Mouse (Mus musculus): ENCODE measurements around the gene Vgll4. TPM values are rescaled to one million over a fixed set of nuclear protein-coding genes. Genes with fewer than 3 reads are reported as not detected.

Gene Vgll4
- polyA plus RNA-seq, 2 experiments = 4.6 to 5.5 TPM

DNA sequence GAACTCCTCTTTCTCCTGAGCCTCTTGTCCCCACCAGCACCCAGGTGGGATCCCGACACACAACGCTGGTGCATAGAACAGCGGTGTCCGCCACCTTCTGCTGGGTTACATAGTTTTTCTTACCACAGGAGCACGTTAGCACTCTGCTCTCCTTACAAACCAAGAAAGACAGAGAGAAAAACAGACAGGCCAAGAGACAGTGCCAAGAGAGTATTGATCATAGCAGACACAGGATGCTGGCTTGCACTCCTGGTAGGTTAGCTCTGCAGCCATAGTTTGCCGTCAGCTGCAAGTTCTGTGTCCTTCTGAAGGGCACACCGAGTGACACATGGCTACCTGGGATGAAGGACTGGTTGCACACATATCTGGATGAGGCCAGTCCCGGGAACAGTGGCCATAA is 39.1 kb downstream of the Vgll4 start:
- DNase-seq (ENCODE audit: low read depth in 3 of 3, low spot score in 3 of 3) (no peak), ATAC-seq (ENCODE audit: insufficient read depth) (no peak)
- H3K4me2 ChIP-seq (ENCODE audit: low read depth) = no peak overlapping the region
- H3K9ac ChIP-seq (replicated peaks) = no peak overlapping the region
- 74% methylated on average over 8 of the region's 8 CpGs for WGBS (ENCODE audit: insufficient replicate concordance)
- no peaks in the 10 kb centered on the region for H3K9me3 ChIP-seq (ENCODE audit: control insufficient read depth, low read length)
- H3K36me3 ChIP-seq (replicated peaks; ENCODE audit: control insufficient read depth, insufficient read depth, low read depth) = no peaks in the 10 kb centered on the region
- H3K27me3 ChIP-seq (ENCODE audit: control insufficient read depth, insufficient read depth, low read length) = no peaks in the 10 kb centered on the region
- peaks cover 0 to 3% of the 10 kb centered on the region in 2 experiments; a peak in 2 of 4 replicates for H3K4me1 ChIP-seq (replicated peaks; ENCODE audit: control insufficient read depth in 2 of 2, insufficient read depth in 2 of 2, low read length in 1 of 2)
- TF ChIP-seq EP300 (IDR thresholded peaks at IDR 0.05; ENCODE audit: low read depth) (no peak), CTCF (IDR thresholded peaks at IDR 0.05; ENCODE audit: low read depth) (no peak)
- no peak overlapping the region for H3K4me3 ChIP-seq (ENCODE audit: insufficient read depth in 1 of 2, low read depth in 2 of 2, low read length in 2 of 2)
- no peak overlapping the region for H3K27ac ChIP-seq

GRCm38 (mm10) chr6:114930038-114930591 is 39.7 kb downstream of the Vgll4 start:
- H3K9ac ChIP-seq (replicated peaks) = no peak overlapping the region; the same call in 1 of the 2 replicates

DNA sequence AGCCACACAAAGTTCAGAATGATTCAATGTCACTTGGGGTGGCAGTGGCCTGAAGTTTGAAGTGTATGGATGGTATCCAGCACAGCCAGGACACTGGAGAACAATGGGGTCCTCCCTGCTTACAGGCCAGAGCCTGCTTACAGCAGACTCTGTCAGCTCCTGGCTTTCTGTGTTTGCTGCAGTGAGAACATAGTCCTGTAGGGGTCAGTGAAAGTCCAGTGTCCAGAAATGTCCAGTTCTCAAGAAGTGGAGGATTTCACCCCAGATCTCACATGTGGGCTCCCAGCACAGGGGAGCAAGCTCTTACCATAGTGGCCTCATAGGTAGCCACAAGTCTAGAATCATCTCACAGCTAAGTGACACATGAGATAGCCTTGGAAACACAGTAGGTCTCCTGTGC is 40.4 kb downstream of the Vgll4 start:
- Histone ChIP-seq H3K36me3 (replicated peaks; ENCODE audit: control insufficient read depth, insufficient read depth, low read depth) (no peaks in the 10 kb centered on the region), H3K9ac (replicated peaks) (no peak overlapping the region), H3K27ac (no peak overlapping the region), H3K4me3 (ENCODE audit: insufficient read depth in 1 of 2, low read depth in 2 of 2, low read length in 2 of 2) (no peak overlapping the region), H3K9me3 (ENCODE audit: control insufficient read depth, low read length) (no peaks in the 10 kb centered on the region), H3K27me3 (ENCODE audit: control insufficient read depth, insufficient read depth, low read length) (no peaks in the 10 kb centered on the region), H3K4me2 (ENCODE audit: low read depth) (no peak overlapping the region; the same call in 1 of the 2 replicates), H3K4me1 (replicated peaks; ENCODE audit: control insufficient read depth in 2 of 2, insufficient read depth in 2 of 2, low read length in 1 of 2) (peaks cover 0 to 3% of the 10 kb centered on the region in 2 experiments; a peak in 2 of 4 replicates)
- DNase-seq (ENCODE audit: low read depth in 3 of 3, low spot score in 3 of 3) (no peak), ATAC-seq (ENCODE audit: insufficient read depth) (peak; percentile 25; the same call in 1 of the 2 replicates)
- TF ChIP-seq CTCF (IDR thresholded peaks at IDR 0.05; ENCODE audit: low read depth) = peak; percentile 61
- no peak for TF ChIP-seq EP300 (IDR thresholded peaks at IDR 0.05; ENCODE audit: low read depth)

More at GRCm38 (mm10) chr6:114930038-114930591, 39.7 kb downstream of the Vgll4 start:
- Histone ChIP-seq H3K4me2 (ENCODE audit: low read depth) (peak overlapping the region; percentile 52), H3K9me3 (ENCODE audit: control insufficient read depth, low read length) (no peaks in the 10 kb centered on the region), H3K27ac (no peak overlapping the region), H3K4me1 (replicated peaks; ENCODE audit: control insufficient read depth in 2 of 2, insufficient read depth in 2 of 2, low read length in 1 of 2) (peaks cover 0 to 3% of the 10 kb centered on the region in 2 experiments; a peak in 2 of 4 replicates), H3K27me3 (ENCODE audit: control insufficient read depth, insufficient read depth, low read length) (no peaks in the 10 kb centered on the region), H3K36me3 (replicated peaks; ENCODE audit: control insufficient read depth, insufficient read depth, low read depth) (no peaks in the 10 kb centered on the region), H3K4me3 (ENCODE audit: insufficient read depth in 1 of 2, low read depth in 2 of 2, low read length in 2 of 2) (peak overlapping the region in 1 of 2 experiments; percentile 13; a peak in 1 of 4 replicates)
- ATAC-seq (ENCODE audit: insufficient read depth) (0 out of 2 replicates have a peak, but pooled peaks have one; percentile 31), DNase-seq (ENCODE audit: low read depth in 3 of 3, low spot score in 3 of 3) (no peak)
- WGBS (ENCODE audit: insufficient replicate concordance) = 34% methylated on average over 11 of the region's 11 CpGs
- TF ChIP-seq EP300 (IDR thresholded peaks at IDR 0.05; ENCODE audit: low read depth) (no peak), CTCF (IDR thresholded peaks at IDR 0.05; ENCODE audit: low read depth) (no peak)

- no peak for TF ChIP-seq EP300 (IDR thresholded peaks at IDR 0.05; ENCODE audit: low read depth)
- TF ChIP-seq CTCF (IDR thresholded peaks at IDR 0.05; ENCODE audit: low read depth) = peak; percentile 96
- no peaks in the 10 kb centered on the region for H3K9me3 ChIP-seq (ENCODE audit: control insufficient read depth, low read length)
- 2% methylated on average over 4 of the region's 4 CpGs for WGBS (ENCODE audit: insufficient replicate concordance)
- H3K4me1 ChIP-seq (replicated peaks; ENCODE audit: control insufficient read depth in 2 of 2, insufficient read depth in 2 of 2, low read length in 1 of 2) = peaks cover 0 to 3% of the 10 kb centered on the region in 2 experiments; a peak in 2 of 4 replicates
- H3K27me3 ChIP-seq (ENCODE audit: control insufficient read depth, insufficient read depth, low read length) = no peaks in the 10 kb centered on the region
- H3K4me3 ChIP-seq (ENCODE audit: insufficient read depth in 1 of 2, low read depth in 2 of 2, low read length in 2 of 2) = no peak overlapping the region
- H3K9ac ChIP-seq (replicated peaks) = no peak overlapping the region
- peak in 1 of 3 experiments; percentile 33 for DNase-seq (ENCODE audit: low read depth in 3 of 3, low spot score in 3 of 3)
- H3K27ac ChIP-seq = no peak overlapping the region
- no peak overlapping the region for H3K4me2 ChIP-seq (ENCODE audit: low read depth)
- H3K36me3 ChIP-seq (replicated peaks; ENCODE audit: control insufficient read depth, insufficient read depth, low read depth) = no peaks in the 10 kb centered on the region
- no peak for ATAC-seq (ENCODE audit: insufficient read depth)
Observed at GRCm38 (mm10) chr6:114928462-114928861, 41.3 kb downstream of the Vgll4 start.

DNA sequence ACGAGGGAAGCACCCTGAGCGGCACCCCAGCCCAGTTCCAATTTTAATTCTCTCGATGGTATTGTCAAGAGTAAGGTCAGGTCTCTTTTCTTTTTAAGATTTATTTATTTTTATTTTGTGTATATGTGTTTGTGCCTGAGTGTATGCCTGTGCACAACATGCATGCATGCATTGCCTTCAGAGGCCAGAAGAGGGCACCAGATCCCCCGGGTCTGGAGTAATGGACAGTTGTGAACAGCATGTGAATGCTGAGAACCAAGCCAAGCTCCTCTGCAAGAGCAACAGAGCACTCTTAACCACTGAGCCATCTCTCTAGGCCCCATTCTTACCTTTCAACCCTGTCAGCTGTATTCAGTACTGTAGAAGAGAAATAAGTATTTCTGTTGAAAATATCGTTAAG is 42.4 kb downstream of the Vgll4 start:
- Histone ChIP-seq H3K9me3 (ENCODE audit: control insufficient read depth, low read length) (no peaks in the 10 kb centered on the region), H3K4me3 (ENCODE audit: insufficient read depth in 1 of 2, low read depth in 2 of 2, low read length in 2 of 2) (no peak overlapping the region), H3K27me3 (ENCODE audit: control insufficient read depth, insufficient read depth, low read length) (no peaks in the 10 kb centered on the region), H3K4me2 (ENCODE audit: low read depth) (no peak overlapping the region), H3K4me1 (replicated peaks; ENCODE audit: control insufficient read depth in 2 of 2, insufficient read depth in 2 of 2, low read length in 1 of 2) (peaks cover 0 to 3% of the 10 kb centered on the region in 2 experiments; a peak in 2 of 4 replicates), H3K36me3 (replicated peaks; ENCODE audit: control insufficient read depth, insufficient read depth, low read depth) (no peaks in the 10 kb centered on the region), H3K9ac (replicated peaks) (no peak overlapping the region), H3K27ac (no peak overlapping the region)
- DNase-seq (ENCODE audit: low read depth in 3 of 3, low spot score in 3 of 3) (no peak), ATAC-seq (ENCODE audit: insufficient read depth) (no peak)
- WGBS (ENCODE audit: insufficient replicate concordance) = 71% methylated on average over 5 of the region's 5 CpGs
- TF ChIP-seq CTCF (IDR thresholded peaks at IDR 0.05; ENCODE audit: low read depth) (peak; percentile 75), EP300 (IDR thresholded peaks at IDR 0.05; ENCODE audit: low read depth) (no peak)

Measured in liver, embryonic 14.5 days (tissue).